Mouse (Mus musculus) cerebellum, adult 11 months (tissue): ENCODE measurements around the gene Rpl3.

Source experiments
- DNase-seq: peaks from one replicate; pipeline ENCODE4 v3.0.0; 2022

Rpl3 gene

DNA sequence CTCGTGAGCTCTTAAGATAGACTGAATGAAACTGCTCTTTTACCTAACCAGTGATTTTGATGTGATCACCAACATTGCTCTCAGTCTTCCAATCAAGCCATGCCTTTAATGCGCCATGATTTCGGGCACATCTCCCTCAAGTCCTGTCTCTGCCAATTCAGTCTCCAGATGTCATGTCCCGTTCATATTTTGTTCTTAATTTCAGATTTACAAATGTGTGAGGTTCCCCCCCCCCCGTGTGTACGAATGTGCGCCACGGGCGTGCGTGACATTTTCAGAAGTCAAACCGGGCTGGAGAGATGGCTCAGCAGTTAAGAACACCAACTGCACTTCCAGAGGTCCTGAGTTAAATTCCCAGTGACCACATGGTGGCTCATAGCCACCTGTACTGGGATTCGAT lies 7.9 kb downstream of the Rpl3 start:
- no peak for DNase-seq

DNA sequence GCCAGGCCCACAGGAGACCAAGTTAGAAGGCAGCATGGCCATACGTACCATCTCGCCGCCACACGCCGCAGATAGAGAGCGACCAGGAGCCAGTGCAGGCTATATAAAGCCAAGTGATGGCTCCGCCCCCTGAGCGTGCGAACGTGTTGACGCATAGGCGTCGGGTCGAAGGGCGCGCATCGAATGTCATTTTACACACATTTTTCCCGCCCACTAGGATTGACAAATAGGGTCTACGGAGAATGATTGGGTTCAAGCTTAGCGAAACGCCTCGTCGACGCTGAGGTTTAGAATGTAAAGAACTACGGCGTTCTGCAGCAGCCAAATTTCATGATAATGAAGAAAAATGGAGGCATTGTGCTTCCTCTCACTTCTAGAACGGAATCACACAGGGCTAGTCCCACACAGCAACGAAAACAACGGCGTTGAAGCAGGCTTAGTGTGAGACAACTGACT lies 8.4 kb downstream of the Rpl3 start:
- DNase-seq, result peak; percentile 98

DNA sequence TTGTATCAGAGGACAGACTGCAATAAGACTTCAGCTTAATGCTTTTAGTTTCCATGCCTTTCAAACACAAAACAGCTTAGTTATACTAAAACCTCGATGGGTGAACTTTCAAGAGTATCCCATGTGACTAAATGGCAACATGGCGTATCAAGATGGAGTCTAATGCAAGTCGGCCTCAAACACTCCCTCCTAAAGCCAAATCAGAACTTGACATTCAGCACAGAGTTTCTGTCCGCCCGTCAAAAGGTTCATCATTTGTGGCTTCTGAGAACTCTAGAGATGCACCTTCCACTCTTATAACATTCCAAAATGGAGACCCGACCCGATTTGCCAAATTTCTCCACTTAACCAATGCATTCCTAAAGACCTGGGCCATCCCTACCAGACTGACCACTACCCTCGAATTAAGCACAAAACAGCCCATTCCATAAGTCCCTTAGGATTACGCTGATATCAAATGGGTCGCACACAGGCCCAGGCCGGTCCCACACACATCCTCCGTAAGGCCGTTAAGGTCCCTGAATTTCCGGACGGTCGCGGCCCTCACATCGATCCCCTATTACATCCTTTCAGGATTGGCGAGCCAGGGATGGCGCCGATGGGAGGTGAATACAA lies 8.9 kb downstream of the Rpl3 start:
- DNase-seq, result no peak

DNA sequence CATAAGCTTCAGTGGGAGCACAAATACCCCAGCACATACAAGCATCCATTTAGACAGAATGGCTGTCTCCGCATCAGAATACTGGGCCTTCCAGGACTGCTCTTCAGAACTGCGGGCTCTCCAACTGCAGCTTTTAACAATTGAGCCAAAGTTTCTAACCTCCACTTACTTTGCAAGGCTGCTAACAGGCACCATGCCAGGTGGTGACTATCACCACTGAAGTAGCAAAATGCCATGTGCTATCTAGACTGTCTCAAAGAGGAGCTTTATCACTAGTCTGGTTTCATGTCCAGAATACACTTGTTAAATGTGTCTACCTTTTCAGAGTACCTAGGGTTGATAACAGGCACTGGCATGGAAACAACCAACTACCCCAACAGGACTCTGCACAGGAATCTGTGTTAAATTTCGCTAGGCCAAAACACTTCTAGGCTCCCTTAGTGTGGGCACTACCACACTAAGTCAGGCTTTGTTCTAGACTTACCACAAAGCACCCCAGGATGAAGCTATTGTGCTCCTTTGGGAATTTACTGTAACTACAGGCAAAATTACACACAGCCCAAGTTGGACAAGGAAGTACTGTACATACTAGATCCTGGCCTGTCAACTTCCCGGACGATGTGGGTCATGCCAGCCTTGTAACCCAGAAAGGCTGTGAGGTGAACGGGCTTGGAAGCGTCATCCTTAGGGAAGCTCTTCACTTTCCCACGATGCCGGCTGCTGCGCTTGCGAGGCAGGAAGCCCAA lies 9.7 kb downstream of the Rpl3 start:
- DNase-seq, result peak; percentile 38

DNA sequence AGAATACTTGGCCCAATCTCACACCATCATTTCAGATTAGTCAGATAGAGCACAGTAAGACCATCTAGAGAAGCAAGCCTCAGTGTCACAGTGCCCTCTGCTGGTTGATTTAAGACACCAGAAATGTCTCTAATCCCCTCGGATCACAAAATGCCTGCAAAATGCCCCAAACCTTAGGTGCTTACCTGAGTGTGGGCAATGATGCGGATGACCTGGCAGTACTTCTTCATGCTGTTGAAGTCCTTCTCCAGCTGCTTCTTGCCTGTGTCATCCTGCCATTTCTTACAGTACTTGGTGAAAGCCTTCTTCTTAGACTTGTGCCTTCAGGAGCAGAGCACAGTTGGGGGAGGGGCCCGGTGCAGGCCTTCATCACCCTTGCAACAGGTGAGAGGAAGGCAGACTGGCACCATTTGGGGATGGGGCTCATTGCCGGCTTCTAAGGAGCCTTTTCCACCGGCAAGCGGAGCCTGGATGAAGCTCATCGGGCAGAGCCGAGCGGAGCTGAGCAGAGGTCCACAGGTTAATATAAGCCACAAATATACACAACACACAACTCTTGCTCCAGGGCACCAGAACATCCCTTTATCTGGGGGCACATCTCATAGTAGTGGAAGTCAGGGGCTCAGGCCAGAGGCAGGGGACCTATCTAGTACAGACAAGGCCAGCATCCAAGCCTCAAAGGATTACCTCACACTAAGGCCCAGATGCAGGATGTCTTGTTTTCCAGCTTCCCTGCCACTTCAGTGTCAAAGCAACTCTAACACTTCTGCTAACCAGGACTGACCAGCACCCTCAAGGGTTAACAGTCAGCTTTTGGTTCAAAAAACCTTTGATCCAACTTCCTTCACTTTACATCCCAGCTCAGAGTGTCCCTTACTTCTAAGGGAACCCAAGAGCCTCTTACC lies 10.7 kb downstream of the Rpl3 start:
- peak; percentile 38 for DNase-seq

DNA sequence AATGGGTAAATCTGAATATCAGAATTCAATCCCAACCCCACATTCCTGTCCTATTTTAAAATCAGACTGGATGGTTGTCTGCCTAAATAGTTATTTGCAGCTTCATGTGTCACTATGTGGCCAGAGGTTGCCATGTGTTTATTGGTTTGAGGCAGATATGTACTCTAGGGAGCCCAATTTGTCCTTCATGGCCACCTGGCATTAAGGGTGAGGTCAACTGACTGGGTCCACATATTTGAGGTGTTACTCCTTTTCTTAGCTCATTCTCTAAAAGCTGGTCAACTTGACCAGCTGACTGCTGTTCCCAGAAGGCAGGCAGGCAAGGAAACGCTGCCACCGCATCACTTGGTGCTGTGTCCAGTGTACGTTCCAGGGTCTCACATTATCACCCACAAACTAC lies 11.7 kb downstream of the Rpl3 start:
- no peak for DNase-seq

DNA sequence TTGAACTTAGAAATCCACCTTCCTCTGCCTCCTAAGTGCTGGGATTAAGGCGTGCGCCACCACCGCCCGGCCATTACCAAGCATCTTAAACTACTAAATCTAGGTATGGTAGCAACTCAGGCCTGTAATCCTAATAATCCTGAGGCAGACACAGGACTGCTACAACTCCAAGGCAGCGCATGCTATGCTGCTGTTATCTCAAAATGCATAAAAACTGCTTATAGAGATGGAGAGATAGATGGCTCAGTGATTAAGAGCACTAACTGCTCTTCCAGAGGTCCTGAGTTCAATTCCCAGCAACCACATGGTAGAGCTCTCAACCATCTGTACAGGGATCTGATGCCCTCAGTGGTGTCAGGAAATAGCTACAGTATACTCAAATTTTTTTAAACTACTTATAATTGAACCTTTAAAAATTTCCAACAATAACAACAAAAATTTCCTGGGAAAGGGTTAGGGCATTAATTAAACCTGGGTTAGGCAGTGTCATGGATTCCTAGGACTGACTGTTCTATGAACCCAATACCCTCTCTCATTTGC lies 12.5 kb downstream of the Rpl3 start:
- no peak for DNase-seq

DNA sequence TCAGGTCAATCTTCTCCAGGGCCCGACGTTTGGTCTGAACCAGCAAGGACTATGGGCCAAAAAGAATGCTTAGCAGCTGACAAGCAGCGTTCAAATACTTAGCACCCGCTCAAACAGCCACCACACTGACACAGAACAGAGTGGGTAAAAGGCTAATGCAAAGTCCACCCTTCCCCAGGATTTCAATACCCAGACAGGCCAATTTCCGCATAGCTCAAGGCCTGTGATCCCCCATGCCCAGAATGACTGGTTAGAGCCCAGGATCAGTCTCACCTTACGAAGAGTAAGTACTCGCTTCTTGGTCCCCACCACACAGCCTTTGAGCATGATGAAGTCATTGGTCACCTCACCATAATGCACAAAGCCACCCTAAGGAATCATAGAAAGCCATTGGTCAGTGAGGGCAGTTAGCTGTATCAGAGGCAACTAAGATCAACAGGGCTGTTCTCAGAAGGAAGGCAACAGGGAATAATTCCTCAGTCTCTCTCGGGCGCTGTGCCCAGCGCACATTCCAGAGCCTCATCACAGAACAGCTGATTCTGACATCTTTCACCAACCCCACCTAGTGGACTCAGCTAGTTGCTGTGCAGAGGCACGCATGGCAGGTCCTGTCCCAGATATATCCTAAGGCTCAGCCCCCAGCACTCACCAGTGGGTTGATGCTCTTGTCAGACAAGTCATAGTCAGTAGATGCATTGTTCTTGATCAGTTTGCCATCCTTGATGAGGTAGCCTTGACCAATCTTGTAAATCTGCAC lies 13.4 kb downstream of the Rpl3 start:
- DNase-seq, result no peak

DNA sequence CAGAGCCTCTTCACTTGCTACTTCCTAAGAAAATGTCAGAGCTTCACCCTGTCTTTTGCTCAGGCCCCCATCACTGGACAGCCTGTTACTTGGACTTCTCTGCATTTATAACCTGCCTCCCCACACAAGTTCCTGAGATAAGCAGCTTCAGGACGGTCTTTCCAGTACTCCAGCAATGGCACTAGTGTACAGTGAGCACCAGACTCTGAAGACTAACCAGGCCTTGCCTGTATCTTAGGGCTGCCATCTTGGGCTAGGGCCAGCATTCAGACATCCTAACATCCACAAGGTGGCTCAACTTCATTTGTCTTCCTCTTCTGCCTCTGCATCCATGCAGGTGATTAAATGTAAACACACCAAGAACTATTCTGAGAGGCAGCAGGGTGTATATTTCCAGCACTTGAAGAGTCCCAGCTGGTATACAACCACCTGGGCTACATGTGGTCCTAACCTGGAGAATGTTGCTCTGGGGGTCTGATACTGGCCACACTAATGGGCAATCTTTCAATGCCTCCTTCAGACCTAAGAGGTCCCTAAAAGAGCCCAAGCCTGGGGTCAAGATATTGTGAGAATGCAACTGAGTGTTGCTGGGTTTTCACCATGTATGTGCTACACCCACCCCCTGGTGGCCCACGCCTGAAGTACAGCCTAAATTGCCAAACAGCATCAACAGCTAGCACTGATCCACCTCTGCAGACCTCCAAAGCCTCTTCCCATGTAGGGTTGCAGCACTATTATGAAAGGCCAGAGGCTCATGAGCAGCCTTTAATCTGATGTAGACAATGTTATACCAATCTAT lies 15.1 kb downstream of the Rpl3 start:
- DNase-seq, result no peak

DNA sequence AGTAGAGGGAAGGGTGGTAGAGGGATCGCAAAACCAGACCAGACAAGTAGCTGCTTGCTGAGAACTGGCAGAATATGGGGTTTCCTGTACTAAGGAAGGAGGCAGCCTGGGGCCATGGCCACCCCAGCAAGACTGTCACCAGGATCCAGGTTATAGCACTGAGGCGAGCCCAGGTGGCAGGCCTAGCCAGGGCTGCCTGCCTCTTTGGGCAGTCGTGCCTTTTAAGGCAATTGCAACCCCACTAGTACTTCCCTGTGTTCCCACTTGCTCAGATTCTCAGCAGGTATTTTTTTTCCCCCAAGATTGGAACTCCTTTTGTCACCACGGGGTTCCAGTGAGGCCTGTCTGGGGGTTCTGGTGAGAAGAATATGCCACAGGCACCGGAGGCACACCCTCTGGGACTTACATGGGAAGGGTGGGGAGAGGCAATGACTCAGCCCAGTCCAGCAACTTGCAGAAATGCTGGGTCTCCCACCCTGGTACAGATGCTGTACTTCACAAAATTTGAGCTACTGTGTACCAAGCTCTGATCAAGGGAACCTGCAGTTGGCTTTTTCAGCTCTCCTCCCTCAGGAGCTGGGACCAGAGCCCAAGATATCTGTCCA lies 15.8 kb downstream of the Rpl3 start:
- no peak for DNase-seq

DNA sequence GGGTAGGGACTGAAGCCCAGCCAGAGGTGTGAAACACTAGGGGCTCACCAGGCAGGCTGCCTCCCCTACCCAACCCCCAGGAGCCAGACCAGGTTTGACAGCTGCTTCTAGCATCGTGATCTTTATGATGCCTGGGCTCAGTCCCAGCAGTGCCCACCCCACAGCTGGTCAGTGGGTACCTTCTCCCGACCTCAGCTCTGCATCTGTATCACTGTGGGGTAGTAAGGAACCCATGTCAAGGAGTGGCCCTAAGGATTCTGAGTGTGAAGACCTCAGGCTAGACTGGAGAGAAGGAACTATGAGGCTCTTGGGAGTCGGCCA lies 16.3 kb downstream of the Rpl3 start:
- no peak for DNase-seq

DNA sequence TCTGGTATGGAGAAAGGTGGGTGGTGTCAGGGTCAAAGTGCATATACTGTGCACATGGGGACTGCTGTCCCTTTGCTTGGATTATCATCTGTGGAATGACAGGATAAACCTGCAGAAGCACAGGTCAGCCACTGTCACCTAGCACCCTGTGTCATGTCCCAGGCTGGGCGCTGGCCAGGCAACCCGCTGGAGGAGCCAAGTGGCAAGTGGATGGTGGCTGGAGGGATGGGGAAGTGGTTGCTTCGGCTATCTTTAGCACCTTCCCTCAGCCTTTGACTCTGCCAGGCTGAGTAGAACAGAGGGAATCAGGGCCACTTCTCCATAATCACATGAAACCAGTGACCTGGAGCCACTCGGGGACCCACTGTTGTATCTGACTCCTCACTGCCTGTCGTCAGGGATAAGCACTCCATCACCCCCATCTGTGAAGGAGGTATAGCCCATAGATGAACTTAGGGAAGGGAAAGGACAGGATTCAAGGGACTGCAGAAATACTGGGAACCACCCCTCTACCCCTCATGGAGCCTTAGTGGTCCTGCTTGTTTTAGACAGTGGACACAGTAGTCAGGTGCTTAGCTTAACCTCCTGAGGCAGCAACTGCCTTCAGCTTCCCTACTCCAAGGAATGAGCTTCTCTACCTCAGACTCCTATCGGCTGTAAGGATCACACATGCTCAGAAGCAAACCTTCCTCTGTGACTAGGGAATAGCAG lies 16.9 kb downstream of the Rpl3 start:
- DNase-seq, result no peak

DNA sequence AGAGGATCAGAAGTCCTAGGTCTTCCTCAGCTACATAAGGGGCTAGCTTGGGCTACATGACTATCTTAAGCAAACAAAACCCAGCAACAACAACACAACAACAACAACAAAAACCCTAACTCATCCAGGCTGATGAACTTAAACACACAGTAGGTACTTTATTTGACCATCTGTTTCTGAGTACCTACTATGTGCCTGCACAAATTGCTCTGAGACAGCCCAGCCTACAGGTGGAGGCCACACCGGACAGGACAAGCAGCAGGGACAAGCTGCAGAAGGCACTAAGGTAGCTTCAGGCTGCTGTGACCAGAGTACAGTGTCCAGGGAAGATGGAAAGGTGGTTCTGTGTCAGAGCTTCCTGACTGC lies 18.4 kb downstream of the Rpl3 start:
- DNase-seq, result no peak

DNA sequence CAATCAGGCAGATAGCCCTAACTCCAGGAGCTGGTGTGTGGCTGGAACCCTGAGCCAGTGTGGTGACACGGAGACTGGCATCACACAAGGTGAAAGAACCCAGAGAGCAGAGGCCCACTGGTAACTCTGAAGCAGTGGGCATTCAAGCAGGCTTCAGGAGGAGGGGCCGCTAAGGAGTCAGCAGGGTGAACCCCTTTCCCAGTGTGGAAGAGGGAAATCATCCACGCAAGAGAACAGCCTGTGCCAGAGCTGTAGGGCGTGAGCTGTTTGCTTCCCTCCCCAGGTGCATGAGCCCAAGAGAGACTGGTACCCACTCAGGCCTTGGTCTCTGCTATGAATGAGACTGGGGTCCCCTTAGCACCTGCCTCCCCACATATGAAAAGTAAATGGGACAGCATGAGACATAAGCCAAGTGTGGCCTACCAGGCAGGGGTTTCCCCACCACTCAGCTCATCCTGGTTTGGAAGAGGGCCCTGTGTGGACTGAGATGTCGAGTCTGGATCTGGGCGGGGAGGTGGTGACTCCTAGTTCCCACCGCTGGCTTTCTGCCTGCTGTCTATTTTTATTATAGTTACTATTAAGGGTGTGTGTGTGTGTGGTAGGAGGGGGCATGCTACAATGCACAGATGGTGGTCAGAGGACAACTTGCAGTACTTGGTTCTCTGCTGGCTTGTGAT lies 19.0 kb downstream of the Rpl3 start:
- no peak for DNase-seq

DNA sequence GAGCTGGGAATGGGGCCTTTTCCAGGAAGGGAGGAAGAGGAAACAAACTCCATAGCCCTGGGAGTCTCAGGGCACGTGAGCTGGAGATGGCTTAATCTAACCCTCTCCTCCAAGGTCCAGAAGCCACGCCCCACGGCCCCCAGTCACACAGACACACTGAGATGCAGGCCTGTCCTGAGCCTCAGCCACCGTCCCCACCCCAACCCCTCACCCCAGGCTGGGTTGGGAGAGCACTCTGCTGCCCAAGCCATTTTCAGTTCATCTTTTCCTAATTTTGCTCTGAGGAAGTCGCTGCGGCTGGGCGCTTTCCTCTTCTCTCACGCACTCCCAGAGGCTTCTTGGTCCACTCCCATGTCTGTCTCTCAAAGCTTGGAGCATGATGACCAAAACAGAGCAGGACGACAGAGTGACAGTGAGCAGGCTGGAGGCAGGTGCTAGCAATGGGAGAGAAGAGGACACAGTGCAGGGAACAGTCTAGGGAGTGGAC lies 19.7 kb downstream of the Rpl3 start:
- no peak for DNase-seq

DNA sequence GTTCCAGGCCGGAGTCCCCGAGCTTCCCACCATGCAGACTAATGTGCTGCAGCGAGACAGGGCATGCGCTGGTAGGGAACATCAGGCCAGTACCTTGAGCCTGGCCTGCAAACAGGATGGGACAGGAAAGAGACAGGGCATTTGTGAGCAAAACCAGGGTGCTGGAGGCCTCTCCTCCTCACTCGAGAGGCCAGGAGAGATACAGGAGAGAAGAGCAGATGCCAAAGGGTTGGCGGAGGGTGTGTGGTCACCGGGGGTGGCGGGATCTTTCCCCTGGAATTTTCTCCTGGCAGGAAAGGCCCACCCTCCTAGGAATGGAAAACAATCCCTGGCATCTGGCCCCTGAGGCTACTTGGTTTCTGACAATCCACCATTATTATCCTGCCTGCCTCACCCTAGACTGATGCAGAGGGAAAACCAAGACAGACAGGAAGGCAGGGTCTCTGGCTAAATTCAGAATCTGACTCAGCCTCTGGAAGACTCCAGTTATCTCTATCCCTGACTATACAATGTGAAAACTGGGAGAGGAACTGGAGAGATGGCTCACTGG lies 21.5 kb downstream of the Rpl3 start:
- DNase-seq, result no peak

DNA sequence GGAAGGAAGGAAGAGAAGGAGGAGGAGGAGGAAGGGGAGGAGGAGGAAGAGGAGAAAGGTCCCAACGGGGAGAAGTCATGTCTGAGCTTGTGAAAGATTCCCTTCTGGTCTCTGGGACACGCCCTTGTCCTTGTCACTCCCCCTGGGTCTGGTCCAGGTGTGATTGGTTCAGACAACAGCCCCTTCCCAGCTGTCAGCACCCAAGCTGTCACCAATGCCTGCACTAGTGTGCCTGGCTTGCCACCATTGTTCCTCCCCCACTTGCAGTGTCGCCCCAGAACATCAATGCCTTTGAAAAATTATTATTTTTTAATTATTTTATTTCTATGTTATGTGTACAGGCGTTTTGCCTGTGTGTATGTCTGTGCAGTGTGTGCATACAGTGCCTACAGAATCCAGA lies 22.5 kb downstream of the Rpl3 start:
- DNase-seq, result no peak

DNA sequence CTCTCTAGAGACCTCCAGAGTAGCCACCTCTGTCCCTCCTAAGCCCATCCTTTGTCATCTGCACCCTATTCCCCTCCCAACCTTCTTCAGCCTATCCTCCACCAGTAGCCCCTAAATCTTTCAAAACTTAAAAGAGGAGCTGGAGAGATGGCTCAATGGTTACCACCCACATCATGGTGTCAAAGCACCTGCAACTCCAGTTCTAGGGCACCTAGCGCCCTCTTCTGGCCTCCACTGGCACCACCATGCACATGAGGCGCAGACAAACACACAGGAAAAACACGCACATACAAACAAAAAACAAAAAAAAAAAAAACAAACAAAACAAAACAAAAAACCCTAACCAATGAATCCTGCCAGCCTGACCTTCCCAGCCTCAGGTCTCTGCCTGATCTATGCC lies 25.1 kb downstream of the Rpl3 start:
- DNase-seq, result no peak

DNA sequence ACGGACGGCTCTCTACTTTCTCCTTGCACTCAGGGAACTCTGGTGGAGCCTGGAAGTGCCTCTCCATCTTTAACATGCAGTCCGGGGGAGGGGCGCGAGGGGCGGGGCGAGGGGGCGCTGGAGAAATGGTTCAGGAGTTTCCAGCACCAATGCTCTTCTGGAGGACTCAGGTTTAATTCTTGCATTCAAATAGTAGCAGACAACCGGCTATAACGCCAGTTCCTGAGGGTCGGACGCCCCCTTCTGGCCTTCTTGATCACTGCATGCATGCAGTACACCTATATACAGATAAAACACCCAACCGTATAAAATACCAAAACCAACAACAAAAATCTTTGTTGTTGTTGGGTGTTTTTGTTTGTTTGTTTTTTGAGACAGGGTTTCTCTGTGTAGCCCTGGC lies 26.3 kb downstream of the Rpl3 start:
- DNase-seq, result no peak

DNA sequence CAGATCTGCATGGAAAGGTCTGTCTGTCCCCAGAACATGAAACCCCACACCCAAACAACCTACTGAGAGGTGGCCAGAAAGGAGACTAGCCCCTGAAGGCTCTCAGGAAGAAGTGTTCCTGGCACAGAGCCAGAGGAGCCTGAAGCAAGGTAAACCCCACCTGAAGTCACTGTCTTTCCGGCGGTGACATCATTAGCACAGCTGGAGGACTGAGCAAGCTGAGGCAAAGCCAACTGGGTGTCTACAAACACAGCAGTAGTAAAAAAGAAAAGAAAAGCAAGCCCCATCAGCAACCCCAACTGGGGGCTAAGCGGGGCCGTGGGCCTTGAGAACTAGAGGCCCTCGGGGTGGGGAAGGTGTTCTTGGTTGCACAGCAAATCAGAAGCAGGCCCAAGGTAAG lies 26.7 kb downstream of the Rpl3 start:
- no peak for DNase-seq
